Mouse (Mus musculus) liver, embryonic 14.5 days (tissue): ENCODE data around the gene Col4a1. TPM values are rescaled to one million over a fixed set of nuclear protein-coding genes. Genes with fewer than 3 reads are reported as not detected.

ENCODE experiments used
- ATAC-seq: fragments of 200-750 bp; cut with Nextera tagmentation; 2 replicates; pipeline ENCODE4 v1.8.0; 2017; ENCODE audit warnings: moderate number of reproducible peaks, mild to moderate bottlenecking, moderate library complexity; ENCODE audit not compliant: insufficient read depth
- DNase-seq, 3 experiments: peaks; one replicate each; pipeline ENCODE4 v3.0.0-alpha.2; 2012 to 2013; ENCODE audit warnings: low read depth in 3 of 3, low spot score in 3 of 3
- H3K27ac ChIP-seq: fragments of 300-500 bp; sonication (generic); 2 replicates; pipeline ENCODE4 v1.5.1; 2014; ENCODE audit warnings: moderate library complexity, mild to moderate bottlenecking, control low read depth, inconsistent platforms
- H3K27me3 ChIP-seq: fragments of 300-500 bp; sonication (generic); 2 replicates; pipeline ENCODE4 v1.6.1; 2014; ENCODE audit warnings: mild to moderate bottlenecking, low read length, moderate library complexity; ENCODE audit not compliant: control insufficient read depth, insufficient read depth
- H3K36me3 ChIP-seq: fragments of 300-500 bp; sonication (generic); replicated peaks from 2 replicates; pipeline ENCODE4 v1.6.1; 2014; ENCODE audit warnings: low read depth; ENCODE audit not compliant: control insufficient read depth, insufficient read depth
- H3K4me1 ChIP-seq, 2 experiments: fragments of 200-500 bp in 1 of 2; fragments of 300-500 bp in 1 of 2; sonication (generic) in 1 of 2; replicated peaks; 2 replicates each; pipeline ENCODE4 v1.6.1; 2012 to 2014; ENCODE audit warnings: antibody characterized with exemption in 1 of 2, inconsistent platforms in 1 of 2, low read length in 1 of 2; ENCODE audit not compliant: control insufficient read depth in 2 of 2, insufficient read depth in 2 of 2
- H3K4me2 ChIP-seq: fragments of 300-500 bp; sonication (generic); 2 replicates; pipeline ENCODE4 v1.6.1; 2014; ENCODE audit warnings: low read depth, mild to moderate bottlenecking, control low read depth, moderate library complexity
- H3K4me3 ChIP-seq, 2 experiments: fragments of 200-500 bp in 1 of 2; fragments of 300-500 bp in 1 of 2; sonication (generic) in 1 of 2; 2 replicates each; pipeline ENCODE4 v1.5.1; 2012 to 2014; ENCODE audit warnings: low read depth in 2 of 2, low read length in 2 of 2, mild to moderate bottlenecking in 2 of 2, control low read depth in 1 of 2, inconsistent platforms in 1 of 2, moderate library complexity in 1 of 2; ENCODE audit not compliant: insufficient read depth in 1 of 2
- H3K9ac ChIP-seq: fragments of 300-500 bp; sonication (generic); replicated peaks from 2 replicates; pipeline ENCODE4 v1.6.1; 2014; ENCODE audit warnings: mild to moderate bottlenecking, control low read depth, moderate library complexity
- H3K9me3 ChIP-seq: fragments of 300-500 bp; sonication (generic); 2 replicates; pipeline ENCODE4 v1.6.1; 2016; ENCODE audit warnings: low read length, mixed read lengths; ENCODE audit not compliant: control insufficient read depth
- CTCF ChIP-seq: IDR thresholded peaks from 2 replicates; pipeline ENCODE4 v1.5.1; 2016; ENCODE audit warnings: antibody characterized with exemption, low read depth, control low read depth
- EP300 ChIP-seq: IDR thresholded peaks from 2 replicates; pipeline ENCODE4 v1.6.1; 2016; ENCODE audit warnings: antibody characterized with exemption, low read depth
- WGBS: fragments of 180-500 bp; shearing (Covaris S2); extraction: QIAGEN DNeasy Blood & Tissue Kit; methylation state at CpG from one replicate; pipeline ENCODE4 v1.1.7; 2014; ENCODE audit not compliant: insufficient replicate concordance; 5-methylcytosine and 5-hydroxymethylcytosine counted together
- polyA plus RNA-seq, 2 experiments: library from polyadenylated mRNA; depleted of rRNA in 1 of 2; stranded (reverse) in 1 of 2; unstranded in 1 of 2; fragments of >200 nt; fragmentation: Nextera tagmentation in 1 of 2; extraction: Ambion mirVana in 1 of 2; gene quantifications; 2 replicates each; pipeline versions ENCODE4 v1.2.1 to v1.2.3; 2012 to 2014

Col4a1 gene
- polyA plus RNA-seq, 2 experiments: 13.5 to 16.3 TPM

DNA sequence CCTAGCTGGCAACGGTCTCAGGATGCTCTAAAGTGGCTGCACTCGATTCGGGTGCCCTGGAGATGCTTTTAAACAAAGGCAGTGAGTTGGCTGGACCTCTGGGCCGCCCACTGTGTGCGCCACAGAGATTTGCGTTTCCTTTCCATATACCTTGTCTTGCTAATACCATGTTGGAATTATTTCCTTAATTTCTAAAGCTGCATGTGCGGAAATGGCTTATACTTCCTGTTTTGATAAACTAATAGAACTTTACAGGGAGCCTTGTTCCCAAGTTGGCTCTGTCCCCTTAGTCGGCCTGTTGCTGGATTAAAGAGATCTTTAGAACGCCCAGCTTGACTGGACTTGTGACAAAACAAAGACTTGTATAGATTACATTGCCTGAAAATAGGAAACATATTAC, 35.1 kb upstream of the Col4a1 start:
- ATAC-seq: no peak
- H3K27me3 ChIP-seq: no peaks in the 10 kb centered on the region

DNA sequence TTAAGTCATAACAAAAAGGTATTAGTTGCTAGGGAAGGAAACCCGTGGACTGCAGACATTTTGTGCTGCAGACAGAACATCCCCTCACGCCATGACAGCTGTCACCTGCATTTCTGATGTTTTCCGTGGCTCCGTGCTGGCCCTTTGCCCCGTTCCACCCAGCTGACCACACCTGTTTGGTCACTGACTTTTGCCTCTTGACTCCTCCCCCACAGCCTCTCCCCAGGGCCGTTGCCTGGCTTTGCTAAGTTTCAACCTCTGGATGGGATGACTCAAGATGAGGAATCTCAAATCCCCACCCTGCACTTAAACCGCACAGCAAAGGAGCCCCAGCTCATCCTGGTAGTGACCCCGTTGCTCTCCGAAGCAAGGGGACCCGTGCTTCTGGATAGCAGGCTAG, 33.6 kb upstream of the Col4a1 start:
- Histone ChIP-seq H3K4me3 (no peak overlapping the region), H3K36me3 (no peaks in the 10 kb centered on the region), H3K4me2 (no peak overlapping the region), H3K27me3 (no peaks in the 10 kb centered on the region), H3K9me3 (no peaks in the 10 kb centered on the region), H3K9ac (no peak overlapping the region), H3K4me1 (no peaks in the 10 kb centered on the region), H3K27ac (no peak overlapping the region)
- TF ChIP-seq CTCF (no peak), EP300 (no peak)
- ATAC-seq: no peak
- WGBS: 61% methylated on average over 10 of the region's 10 CpGs
- DNase-seq: no peak

More for the DNA sequence above, 35.1 kb upstream of the Col4a1 start:
- Histone ChIP-seq H3K27ac (no peak overlapping the region), H3K9me3 (no peaks in the 10 kb centered on the region), H3K9ac (no peak overlapping the region), H3K4me3 (no peak overlapping the region), H3K36me3 (no peaks in the 10 kb centered on the region), H3K4me2 (no peak overlapping the region), H3K4me1 (no peaks in the 10 kb centered on the region)
- TF ChIP-seq CTCF: no peak
- TF ChIP-seq EP300: no peak
- 49% methylated on average over 9 of the region's 9 CpGs for WGBS
- DNase-seq: no peak

DNA sequence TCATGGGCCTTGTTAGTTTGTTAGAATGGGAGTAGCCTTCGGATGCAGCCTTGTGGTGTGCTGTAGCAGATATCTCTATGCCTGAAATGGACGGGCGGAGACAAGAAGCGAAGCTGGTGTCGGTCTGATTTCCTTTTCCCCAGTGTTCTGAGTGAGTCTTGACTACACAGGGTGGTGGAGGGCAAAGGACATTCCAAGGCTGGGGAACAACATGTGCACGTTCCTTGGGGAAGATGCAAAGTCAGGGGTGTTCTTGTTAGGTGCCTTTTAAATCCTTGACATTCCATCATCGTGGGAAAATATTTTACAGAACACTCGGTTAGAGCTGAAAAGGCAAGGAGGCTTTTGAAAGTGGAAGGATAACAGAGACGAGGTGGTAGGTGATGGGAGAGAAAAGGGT, 31.8 kb upstream of the Col4a1 start:
- Histone ChIP-seq H3K9ac (no peak overlapping the region), H3K27me3 (no peaks in the 10 kb centered on the region), H3K4me2 (no peak overlapping the region), H3K27ac (no peak overlapping the region), H3K9me3 (no peaks in the 10 kb centered on the region), H3K4me3 (no peak overlapping the region), H3K4me1 (peaks cover 0 to 5% of the 10 kb centered on the region in 2 experiments; a peak in 2 of 4 replicates), H3K36me3 (no peaks in the 10 kb centered on the region)
- no peak for DNase-seq
- 56% methylated on average over 9 of the region's 9 CpGs for WGBS
- no peak for TF ChIP-seq EP300
- TF ChIP-seq CTCF: no peak
- no peak for ATAC-seq

DNA sequence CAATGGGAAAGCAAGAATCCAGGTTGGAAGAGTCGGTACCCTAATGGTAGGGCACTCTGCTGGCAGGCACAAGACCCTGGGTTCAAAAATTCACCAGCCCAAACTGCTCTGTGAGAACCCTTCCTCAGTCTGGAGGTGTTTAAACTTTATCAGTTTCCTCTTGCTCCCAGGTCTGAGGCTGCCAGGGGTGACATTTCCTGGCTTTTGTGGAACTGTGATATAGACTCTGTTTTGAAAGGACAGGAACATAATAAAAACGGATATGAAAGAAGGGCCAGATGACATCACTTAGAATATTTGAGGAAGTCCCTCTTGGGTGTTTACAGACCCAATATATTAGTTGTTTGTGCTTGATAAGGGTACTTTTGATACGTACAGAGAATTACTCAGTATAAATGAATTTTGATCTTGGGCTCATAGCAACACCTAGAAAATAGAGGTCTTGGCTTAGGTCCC, 28.5 kb upstream of the Col4a1 start:
- ATAC-seq: no peak
- Histone ChIP-seq H3K4me1 (peaks cover 0 to 5% of the 10 kb centered on the region in 2 experiments; a peak in 2 of 4 replicates), H3K27ac (no peak overlapping the region), H3K9ac (no peak overlapping the region), H3K4me2 (no peak overlapping the region), H3K36me3 (no peaks in the 10 kb centered on the region), H3K9me3 (no peaks in the 10 kb centered on the region), H3K27me3 (no peaks in the 10 kb centered on the region), H3K4me3 (no peak overlapping the region)
- WGBS: 9% methylated on average over 3 of the region's 3 CpGs
- DNase-seq: no peak
- no peak for TF ChIP-seq EP300
- TF ChIP-seq CTCF: no peak

DNA sequence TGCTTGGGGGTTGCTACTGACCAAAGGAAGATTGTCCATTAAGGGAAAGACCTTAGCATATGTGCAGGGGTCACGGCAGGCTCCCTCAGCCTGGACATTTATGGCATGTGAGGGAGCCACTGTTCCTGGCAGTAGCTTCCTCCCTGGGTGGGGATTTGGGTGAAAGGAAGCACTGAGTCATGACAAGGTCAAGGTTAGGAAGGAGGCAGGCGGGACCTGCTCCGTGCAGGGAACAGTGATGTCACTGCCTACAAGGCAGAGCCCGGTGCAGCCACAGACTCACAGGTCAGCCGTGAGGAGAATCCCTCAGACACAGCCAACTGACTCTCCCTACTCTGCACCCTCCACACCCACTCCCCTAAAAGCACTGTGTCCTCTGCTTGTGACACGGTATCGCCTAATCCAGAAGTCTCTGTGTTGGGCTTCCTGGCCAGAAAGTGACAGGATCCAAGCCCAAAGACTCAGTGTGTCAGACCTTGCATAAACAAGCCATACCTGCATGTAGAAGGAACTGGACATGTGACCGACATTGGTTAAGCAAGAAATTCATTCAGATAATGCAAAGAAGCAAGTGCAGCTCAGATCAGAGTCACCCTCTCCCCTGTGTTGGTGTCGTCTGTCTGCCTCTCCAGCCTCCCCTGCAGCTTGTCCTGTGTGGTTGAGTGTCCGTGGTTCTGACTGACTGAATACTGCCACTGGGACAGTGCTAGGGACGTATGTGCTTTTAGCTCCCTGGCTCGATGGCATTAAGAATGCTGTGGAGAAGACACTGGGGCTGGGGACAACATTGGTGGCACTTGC, 27.9 kb upstream of the Col4a1 start:
- no peak for DNase-seq
- Histone ChIP-seq H3K36me3 (no peaks in the 10 kb centered on the region), H3K4me3 (no peak overlapping the region), H3K9ac (no peak overlapping the region), H3K4me1 (peaks cover 0 to 5% of the 10 kb centered on the region in 2 experiments; a peak in 2 of 4 replicates), H3K4me2 (no peak overlapping the region), H3K27me3 (no peaks in the 10 kb centered on the region), H3K9me3 (no peaks in the 10 kb centered on the region), H3K27ac (no peak overlapping the region)
- 0 out of 2 replicates have a peak, but pooled peaks have one; percentile 23 for ATAC-seq
- WGBS: 22% methylated on average over 12 of the region's 12 CpGs
- TF ChIP-seq EP300 (no peak), CTCF (no peak)
